Mouse (Mus musculus) midbrain, embryonic 15.5 days (tissue): ENCODE data around the gene Igsf9b. TPM values are rescaled to one million over a fixed set of nuclear protein-coding genes. Genes with fewer than 3 reads are reported as not detected.
A peak's percentile ranks its signal among the peaks of the same experiment; 100 is the strongest.

Experiments used
- ATAC-seq: fragments of 200-750 bp; cut with Nextera tagmentation; replicated peaks from 2 replicates; pipeline ENCODE4 v1.8.0; 2017; ENCODE audit warnings: moderate TSS enrichment
- H3K27ac ChIP-seq: fragments of 300-500 bp; sonication (generic); 2 replicates; pipeline ENCODE4 v1.5.1; 2015; ENCODE audit warnings: mild to moderate bottlenecking, inconsistent platforms
- H3K27me3 ChIP-seq: fragments of 300-500 bp; sonication (generic); replicated peaks from 2 replicates; pipeline ENCODE4 v1.6.1; 2015; ENCODE audit warnings: inconsistent platforms
- H3K36me3 ChIP-seq: fragments of 300-500 bp; sonication (generic); replicated peaks from 2 replicates; pipeline ENCODE4 v1.6.1; 2015; ENCODE audit warnings: inconsistent platforms
- H3K4me1 ChIP-seq: fragments of 300-500 bp; sonication (generic); 2 replicates; pipeline ENCODE4 v1.6.1; 2015; ENCODE audit warnings: inconsistent platforms
- H3K4me2 ChIP-seq: fragments of 300-500 bp; sonication (generic); 2 replicates; pipeline ENCODE4 v1.6.1; 2015; ENCODE audit warnings: inconsistent platforms, mild to moderate bottlenecking, moderate library complexity
- H3K4me3 ChIP-seq: fragments of 300-500 bp; sonication (generic); 2 replicates; pipeline ENCODE4 v1.5.1; 2015; ENCODE audit warnings: mild to moderate bottlenecking, inconsistent platforms
- H3K9ac ChIP-seq: fragments of 300-500 bp; sonication (generic); 2 replicates; pipeline ENCODE4 v1.6.1; 2015; ENCODE audit warnings: mild to moderate bottlenecking, inconsistent platforms
- H3K9me3 ChIP-seq: fragments of 300-500 bp; sonication (generic); 2 replicates; pipeline ENCODE4 v1.6.1; 2016; ENCODE audit warnings: inconsistent platforms
- WGBS: fragments of 180-500 bp; shearing (Covaris S2); methylation state at CpG from one replicate; pipeline ENCODE4 v1.1.7; 2015; ENCODE audit warnings: mixed read lengths; 5-methylcytosine and 5-hydroxymethylcytosine counted together
- polyA plus RNA-seq: library from polyadenylated mRNA; unstranded; fragments of >200 nt; fragmentation: Nextera tagmentation; extraction: Ambion mirVana; gene quantifications from 2 replicates; pipeline ENCODE4 v1.2.1, GENCODE M21; 2015

Igsf9b gene
- polyA plus RNA-seq, 1 experiment from 2014 or later = 23.1 TPM

DNA sequence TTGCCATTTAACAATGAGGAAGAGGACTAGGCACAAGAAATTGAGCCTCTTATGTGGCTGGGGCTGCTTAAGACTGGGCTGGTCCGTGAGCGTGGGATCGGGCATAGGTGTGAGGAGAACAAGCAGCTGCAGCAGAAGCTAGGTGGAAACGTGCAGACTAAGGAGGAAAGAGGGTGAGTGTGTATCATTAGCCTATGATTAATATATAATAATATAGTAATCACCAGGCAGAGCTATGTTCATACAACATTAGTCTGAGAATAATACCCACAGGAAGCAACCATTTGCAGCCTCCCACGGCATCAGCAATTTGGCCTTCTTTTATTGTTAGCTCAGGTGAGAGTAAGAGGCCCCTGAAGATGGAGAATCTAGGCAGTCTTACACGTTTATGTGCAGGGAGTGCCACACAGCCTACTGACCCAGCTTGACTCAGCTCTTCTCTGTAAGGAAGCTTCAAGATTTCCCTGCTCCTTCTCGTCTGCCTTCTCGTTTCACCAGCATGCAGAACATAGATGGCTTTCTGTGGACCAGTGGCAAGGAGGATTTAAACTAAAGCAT is 22.6 kb upstream of the Igsf9b start:
- Histone ChIP-seq H3K27ac (no peak overlapping the region), H3K4me3 (no peak overlapping the region), H3K4me1 (no peaks in the 10 kb centered on the region), H3K9me3 (no peaks in the 10 kb centered on the region), H3K27me3 (no peaks in the 10 kb centered on the region), H3K9ac (no peak overlapping the region), H3K4me2 (no peak overlapping the region), H3K36me3 (no peaks in the 10 kb centered on the region)
- no peak for ATAC-seq
- 81% methylated on average over 8 of the region's 8 CpGs for WGBS

DNA sequence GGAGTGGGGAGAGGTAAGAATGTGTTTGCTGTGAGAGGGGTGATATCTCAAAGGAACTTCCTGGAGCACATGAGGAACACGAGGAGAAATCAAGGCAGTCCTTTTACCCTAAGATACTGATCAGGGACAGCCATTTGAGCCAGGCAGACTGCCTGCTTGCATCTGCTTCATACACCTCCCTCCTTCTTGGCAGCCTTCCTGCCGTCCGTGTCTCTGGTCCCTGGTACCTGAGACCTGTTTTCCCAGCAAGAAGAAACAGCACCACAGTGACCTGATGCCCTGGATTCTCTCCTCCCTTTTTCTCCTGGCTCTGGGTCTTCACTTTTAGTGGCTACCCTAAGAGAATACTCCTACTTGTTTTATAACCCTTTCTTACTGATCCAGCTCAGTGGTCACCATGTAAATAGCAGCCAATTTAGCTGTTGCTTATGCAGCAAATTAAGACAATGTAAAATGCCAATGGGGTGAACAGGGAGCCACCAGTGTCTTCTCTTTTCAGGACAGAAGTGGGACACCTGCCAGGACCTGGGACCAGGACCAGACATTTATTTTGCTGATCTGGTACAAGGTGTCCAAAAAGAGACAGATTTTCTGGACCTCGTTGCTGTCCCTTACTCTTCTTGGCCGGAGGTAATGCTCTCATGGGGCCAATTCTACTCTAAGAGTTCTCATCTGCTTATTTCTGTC is 21.5 kb upstream of the Igsf9b start:
- Histone ChIP-seq H3K9ac (no peak overlapping the region), H3K4me1 (no peaks in the 10 kb centered on the region), H3K4me2 (no peak overlapping the region), H3K27ac (no peak overlapping the region), H3K27me3 (no peaks in the 10 kb centered on the region), H3K4me3 (no peak overlapping the region), H3K36me3 (no peaks in the 10 kb centered on the region), H3K9me3 (no peaks in the 10 kb centered on the region)
- ATAC-seq = no peak
- whole genome bisulfite sequencing = 74% methylated on average over 5 of the region's 5 CpGs

GRCm38 (mm10) chr9:27279041-27279440 is 20.0 kb upstream of the Igsf9b start:
- WGBS = 56% methylated on average over 1 of the region's 1 CpGs
- no peak overlapping the region for H3K4me2 ChIP-seq
- H3K36me3 ChIP-seq = no peaks in the 10 kb centered on the region
- no peaks in the 10 kb centered on the region for H3K27me3 ChIP-seq
- H3K9ac ChIP-seq = no peak overlapping the region
- no peaks in the 10 kb centered on the region for H3K9me3 ChIP-seq
- H3K27ac ChIP-seq = no peak overlapping the region
- H3K4me3 ChIP-seq = no peak overlapping the region
- ATAC-seq = no peak
- H3K4me1 ChIP-seq = no peaks in the 10 kb centered on the region

DNA sequence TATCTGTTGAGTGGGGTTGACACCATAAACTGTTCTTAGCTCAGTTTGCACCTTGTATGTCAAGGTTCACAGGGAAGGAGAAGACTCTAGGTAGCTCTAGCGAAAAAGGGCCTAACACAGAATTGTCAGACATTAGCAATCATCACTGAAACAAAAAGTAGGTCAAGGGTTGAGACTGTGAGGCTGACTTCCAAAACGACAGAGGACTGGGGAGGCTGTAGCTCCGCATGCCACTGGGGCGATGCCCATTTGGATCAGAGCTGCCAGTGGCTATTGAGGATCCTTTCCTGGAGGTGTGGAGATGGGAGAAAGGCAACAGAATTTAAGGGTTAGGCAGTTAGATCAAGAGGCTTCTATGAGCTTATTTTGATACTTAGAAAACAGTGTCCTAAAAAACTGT is 18.0 kb upstream of the Igsf9b start:
- Histone ChIP-seq H3K4me1 (no peaks in the 10 kb centered on the region), H3K9me3 (no peaks in the 10 kb centered on the region), H3K4me2 (no peak overlapping the region), H3K36me3 (no peaks in the 10 kb centered on the region), H3K4me3 (no peak overlapping the region), H3K9ac (no peak overlapping the region), H3K27me3 (no peaks in the 10 kb centered on the region), H3K27ac (no peak overlapping the region)
- 84% methylated on average over 4 of the region's 4 CpGs for WGBS
- ATAC-seq = no peak

DNA sequence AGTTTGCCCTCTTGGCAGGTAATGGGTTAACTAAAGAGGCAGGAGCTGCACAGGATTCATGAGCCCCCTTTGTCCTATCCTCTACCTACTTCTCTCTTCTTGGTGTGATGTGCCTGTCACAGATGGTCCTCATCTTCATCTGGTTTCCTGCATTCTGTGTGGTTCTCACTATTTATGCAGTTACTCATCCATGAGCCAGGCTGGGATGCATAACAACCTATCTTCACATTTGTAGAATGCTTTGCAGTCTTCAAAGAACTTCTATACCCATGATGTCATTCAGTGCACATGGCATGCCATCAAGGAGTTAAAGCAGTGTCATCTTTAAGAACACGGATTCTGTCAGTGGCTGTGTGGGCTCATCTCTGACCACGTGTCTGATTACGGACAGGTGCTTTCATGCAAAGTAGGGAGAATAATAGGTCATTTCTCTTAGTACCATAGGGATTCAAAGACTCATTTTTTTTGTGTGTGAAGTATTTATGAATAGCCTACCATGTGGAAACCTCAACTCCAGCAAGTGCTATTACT is 13.2 kb upstream of the Igsf9b start:
- 71% methylated on average over 3 of the region's 3 CpGs for WGBS
- ATAC-seq = no peak
- H3K4me1 ChIP-seq = peaks cover 7% of the 10 kb centered on the region; the same call in 1 of the 2 replicates

DNA sequence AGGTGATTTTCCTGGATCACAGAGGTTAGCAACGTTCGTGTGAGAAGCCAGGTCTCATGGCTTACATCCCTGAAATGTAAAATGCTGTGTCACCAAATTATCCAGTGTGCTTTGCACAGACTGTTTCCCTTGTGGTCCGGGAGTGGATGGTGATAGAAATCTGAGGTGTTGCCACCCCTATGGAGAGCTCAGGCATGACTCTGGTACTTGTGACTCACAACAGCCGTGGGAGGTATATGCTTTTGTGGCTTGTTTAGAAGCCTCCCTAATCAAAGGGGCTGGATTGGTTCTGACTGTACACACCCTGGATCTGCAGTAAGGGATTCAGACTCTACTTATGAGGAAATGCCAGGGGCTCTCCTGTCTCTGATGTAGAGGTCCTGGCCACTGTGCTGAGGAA is 12.7 kb upstream of the Igsf9b start:
- WGBS = 83% methylated on average over 4 of the region's 4 CpGs

More for the DNA sequence above, 13.2 kb upstream of the Igsf9b start:
- Histone ChIP-seq H3K9me3 (no peaks in the 10 kb centered on the region), H3K36me3 (no peaks in the 10 kb centered on the region), H3K27ac (no peak overlapping the region), H3K4me3 (no peak overlapping the region), H3K27me3 (no peaks in the 10 kb centered on the region), H3K4me2 (no peak overlapping the region), H3K9ac (no peak overlapping the region)

GRCm38 (mm10) chr9:27286859-27287258 is 12.1 kb upstream of the Igsf9b start:
- 92% methylated on average over 4 of the region's 4 CpGs for WGBS
- Histone ChIP-seq H3K9ac (no peak overlapping the region), H3K4me3 (no peak overlapping the region), H3K27me3 (no peaks in the 10 kb centered on the region), H3K9me3 (no peaks in the 10 kb centered on the region), H3K27ac (no peak overlapping the region), H3K4me1 (peaks cover 7% of the 10 kb centered on the region; the same call in 1 of the 2 replicates), H3K4me2 (no peak overlapping the region), H3K36me3 (no peaks in the 10 kb centered on the region)
- ATAC-seq = no peak

More for the DNA sequence above, 12.7 kb upstream of the Igsf9b start:
- ATAC-seq = no peak
- H3K9ac ChIP-seq = no peak overlapping the region
- peaks cover 7% of the 10 kb centered on the region; the same call in 1 of the 2 replicates for H3K4me1 ChIP-seq
- no peak overlapping the region for H3K27ac ChIP-seq
- H3K36me3 ChIP-seq = no peaks in the 10 kb centered on the region
- H3K27me3 ChIP-seq = no peaks in the 10 kb centered on the region
- H3K4me2 ChIP-seq = no peak overlapping the region
- no peaks in the 10 kb centered on the region for H3K9me3 ChIP-seq
- H3K4me3 ChIP-seq = no peak overlapping the region

- ATAC-seq = no peak
These were observed 11.6 kb upstream of the Igsf9b start for GRCm38 (mm10) chr9:27287419-27287818.

DNA sequence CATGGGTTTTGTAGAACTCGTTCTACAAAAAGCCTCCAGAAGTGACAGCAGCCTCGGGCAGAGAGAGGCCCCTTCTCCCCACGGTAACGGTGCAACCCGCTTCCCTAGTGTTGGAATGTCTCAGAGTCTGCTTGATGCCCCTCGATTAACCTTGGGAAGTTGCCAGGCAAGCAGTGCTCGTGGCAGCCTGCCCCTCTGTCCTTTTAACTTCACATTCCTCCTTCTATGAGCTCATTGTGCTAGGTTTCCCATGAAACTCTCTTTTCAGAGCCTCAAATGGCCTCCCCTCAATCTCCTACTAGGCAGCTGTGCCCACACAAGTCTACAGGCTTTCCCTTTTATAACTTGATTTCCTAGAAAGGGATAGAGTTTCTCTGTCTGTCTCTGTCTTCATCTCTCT is 10.6 kb upstream of the Igsf9b start:
- H3K4me1 ChIP-seq = peaks cover 7% of the 10 kb centered on the region; the same call in 1 of the 2 replicates
- H3K27me3 ChIP-seq = no peaks in the 10 kb centered on the region; the same call in 1 of the 2 replicates
- no peak overlapping the region for H3K4me3 ChIP-seq
- H3K27ac ChIP-seq = no peak overlapping the region
- ATAC-seq = peak; percentile 79
- no peaks in the 10 kb centered on the region for H3K36me3 ChIP-seq
- H3K9me3 ChIP-seq = no peaks in the 10 kb centered on the region
- WGBS = 16% methylated on average over 7 of the region's 7 CpGs
- no peak overlapping the region for H3K9ac ChIP-seq
- H3K4me2 ChIP-seq = no peak overlapping the region

More at GRCm38 (mm10) chr9:27287419-27287818, 11.6 kb upstream of the Igsf9b start:
- no peak overlapping the region for H3K9ac ChIP-seq
- peaks cover 7% of the 10 kb centered on the region; the same call in 1 of the 2 replicates for H3K4me1 ChIP-seq
- H3K4me3 ChIP-seq = no peak overlapping the region
- H3K4me2 ChIP-seq = no peak overlapping the region
- no peaks in the 10 kb centered on the region for H3K9me3 ChIP-seq
- 44% methylated on average over 5 of the region's 5 CpGs for WGBS
- H3K36me3 ChIP-seq = no peaks in the 10 kb centered on the region
- H3K27me3 ChIP-seq = no peaks in the 10 kb centered on the region; the same call in 1 of the 2 replicates
- H3K27ac ChIP-seq = no peak overlapping the region

DNA sequence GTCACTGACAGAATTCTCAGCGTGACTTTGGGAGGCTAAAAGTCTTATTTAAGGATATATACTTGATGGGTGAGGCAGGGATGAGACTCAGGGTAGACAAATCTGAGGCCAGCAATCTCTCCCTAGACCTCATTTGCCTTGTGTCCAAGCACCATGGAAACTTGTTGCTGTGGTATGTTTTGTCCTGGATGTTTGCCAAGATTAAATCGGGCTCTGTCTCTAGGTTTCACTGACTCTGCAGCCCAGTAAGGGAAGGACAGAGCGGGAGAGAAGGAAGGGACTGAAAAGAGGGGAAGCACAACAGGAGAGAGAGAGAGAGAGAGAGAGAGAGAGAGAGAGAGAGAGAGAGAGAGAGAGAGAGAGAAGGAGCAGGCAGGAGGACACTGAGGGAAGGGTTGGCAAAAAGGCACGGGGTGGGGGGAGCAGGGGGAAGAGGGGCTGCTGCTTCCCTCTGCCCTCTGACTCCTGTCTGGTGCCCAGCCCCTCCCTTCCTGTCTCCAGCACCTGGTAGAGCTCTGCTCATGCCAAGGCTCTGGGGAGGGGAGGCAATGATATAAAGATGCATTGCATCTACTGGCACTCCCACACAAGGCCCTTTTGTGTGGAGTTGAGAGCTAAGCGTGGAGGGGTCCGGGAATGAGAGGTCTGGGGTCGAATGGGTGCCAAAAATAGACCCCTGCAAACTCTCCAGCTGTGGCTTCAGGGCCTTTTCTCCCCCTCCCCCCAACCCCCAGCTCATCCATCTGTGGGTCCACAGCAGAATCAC is 9.3 kb upstream of the Igsf9b start:
- Histone ChIP-seq H3K9me3 (no peaks in the 10 kb centered on the region), H3K4me1 (peaks cover 7% of the 10 kb centered on the region; the same call in 1 of the 2 replicates), H3K27me3 (peaks cover 3% of the 10 kb centered on the region; the same call in 1 of the 2 replicates), H3K36me3 (no peaks in the 10 kb centered on the region), H3K27ac (no peak overlapping the region), H3K4me2 (no peak overlapping the region), H3K4me3 (no peak overlapping the region), H3K9ac (no peak overlapping the region)
- peak; percentile 71 for ATAC-seq
- 31% methylated on average over 7 of the region's 7 CpGs for WGBS

DNA sequence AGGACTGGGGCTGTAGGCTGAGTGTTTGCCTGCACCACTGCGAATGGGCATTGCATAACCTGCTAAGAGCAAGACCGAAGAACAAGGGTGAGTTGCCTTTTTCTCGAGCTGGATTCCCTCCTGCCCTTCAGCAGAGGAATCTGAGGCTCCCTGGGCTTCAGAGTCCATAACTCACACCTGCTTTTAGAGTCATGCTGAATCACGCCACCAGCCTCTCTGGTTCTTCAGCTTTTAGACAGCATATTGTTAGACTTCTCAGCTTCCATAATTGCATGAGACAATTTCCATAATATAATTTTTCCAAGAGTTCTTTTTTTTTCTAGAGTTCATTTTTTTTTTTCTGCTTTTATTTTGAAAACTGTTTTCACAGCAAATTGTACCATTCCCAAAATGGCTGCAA is 4.6 kb upstream of the Igsf9b start:
- H3K9me3 ChIP-seq = no peaks in the 10 kb centered on the region
- no peak for ATAC-seq
- 79% methylated on average over 4 of the region's 4 CpGs for WGBS
- H3K4me2 ChIP-seq = no peak overlapping the region
- peaks cover 7% of the 10 kb centered on the region for H3K4me1 ChIP-seq
- H3K9ac ChIP-seq = no peak overlapping the region
- H3K4me3 ChIP-seq = no peak overlapping the region
- no peaks in the 10 kb centered on the region for H3K36me3 ChIP-seq
- no peak overlapping the region for H3K27ac ChIP-seq
- H3K27me3 ChIP-seq = peaks cover 9% of the 10 kb centered on the region; the same call in 1 of the 2 replicates
